Mouse (Mus musculus): ENCODE measurements around the gene Zfyve9. TPM values are rescaled to one million over a fixed set of nuclear protein-coding genes. Genes with fewer than 3 reads are reported as not detected.
"Not testable (repeated sequence)": the region's sequence is repeated elsewhere in the genome, so short reads cannot be mapped to it uniquely, and the experiment has no call there.

Zfyve9 gene
- polyA plus RNA-seq, 1 experiment, result 3.2 TPM

GRCm38 (mm10) chr4:108724102-108724501, 56.5 kb downstream of the Zfyve9 start:
- no peak overlapping the region for H3K27ac ChIP-seq (ENCODE audit: insufficient read depth, low read depth, low read length)
- H3K36me3 ChIP-seq (ENCODE audit: control insufficient read depth, insufficient read depth, low read length), result peaks cover 6% of the 10 kb centered on the region; the same call in 1 of the 2 replicates
- no peak overlapping the region for H3K4me3 ChIP-seq (ENCODE audit: low read depth, low read length)
- 54% methylated on average over 2 of the region's 2 CpGs for WGBS
- H3K27me3 ChIP-seq (ENCODE audit: control insufficient read depth, insufficient read depth, low read length), result no peaks in the 10 kb centered on the region
- H3K4me1 ChIP-seq (ENCODE audit: control insufficient read depth, insufficient read depth, insufficient read length, low read length), result peaks cover 4% of the 10 kb centered on the region; the same call in 1 of the 2 replicates
- no peak for TF ChIP-seq POLR2A (IDR thresholded peaks at IDR 0.05; ENCODE audit: low read depth, low read length)
- no peak for TF ChIP-seq CTCF (IDR thresholded peaks at IDR 0.05; ENCODE audit: extremely low read depth, insufficient read length, insufficient replicate concordance, low read depth, low read length)

GRCm38 (mm10) chr4:108721245-108721784, 59.3 kb downstream of the Zfyve9 start:
- Histone ChIP-seq H3K27me3 (ENCODE audit: control insufficient read depth, insufficient read depth, low read length) (no peaks in the 10 kb centered on the region), H3K4me3 (ENCODE audit: low read depth, low read length) (no peak overlapping the region), H3K4me1 (ENCODE audit: control insufficient read depth, insufficient read depth, insufficient read length, low read length) (peaks cover 4% of the 10 kb centered on the region; the same call in 1 of the 2 replicates), H3K36me3 (ENCODE audit: control insufficient read depth, insufficient read depth, low read length) (peaks cover 7% of the 10 kb centered on the region; the same call in 1 of the 2 replicates), H3K27ac (ENCODE audit: insufficient read depth, low read depth, low read length) (peak overlapping the region; percentile 11; the same call in 1 of the 2 replicates)
- WGBS, result 33% methylated on average over 3 of the region's 3 CpGs
- no peak for TF ChIP-seq POLR2A (IDR thresholded peaks at IDR 0.05; ENCODE audit: low read depth, low read length)
- TF ChIP-seq CTCF (IDR thresholded peaks at IDR 0.05; ENCODE audit: extremely low read depth, insufficient read length, insufficient replicate concordance, low read depth, low read length), result no peak

- TF ChIP-seq CTCF (IDR thresholded peaks at IDR 0.05; ENCODE audit: extremely low read depth, insufficient read length, insufficient replicate concordance, low read depth, low read length) (no peak), POLR2A (IDR thresholded peaks at IDR 0.05; ENCODE audit: low read depth, low read length) (no peak)
- 93% methylated on average over 5 of the region's 5 CpGs for WGBS
Observed at GRCm38 (mm10) chr4:108719349-108719748, 61.2 kb downstream of the Zfyve9 start, which contains the start of gene 3110021N24Rik. 3110021N24Rik (plus strand) TSS chr4:108719649.

GRCm38 (mm10) chr4:108708209-108708608, 72.4 kb downstream of the Zfyve9 start:
- H3K36me3 ChIP-seq (ENCODE audit: control insufficient read depth, insufficient read depth, low read length), result peaks cover 4% of the 10 kb centered on the region; the same call in 1 of the 2 replicates
- TF ChIP-seq CTCF (IDR thresholded peaks at IDR 0.05; ENCODE audit: extremely low read depth, insufficient read length, insufficient replicate concordance, low read depth, low read length) (no peak), POLR2A (IDR thresholded peaks at IDR 0.05; ENCODE audit: low read depth, low read length) (no peak)
- no peaks in the 10 kb centered on the region for H3K27me3 ChIP-seq (ENCODE audit: control insufficient read depth, insufficient read depth, low read length)
- 74% methylated on average over 5 of the region's 5 CpGs for WGBS
- H3K4me3 ChIP-seq (ENCODE audit: low read depth, low read length), result no peak overlapping the region
- H3K27ac ChIP-seq (ENCODE audit: insufficient read depth, low read depth, low read length), result no peak overlapping the region
- H3K4me1 ChIP-seq (ENCODE audit: control insufficient read depth, insufficient read depth, insufficient read length, low read length), result no peaks in the 10 kb centered on the region

More at GRCm38 (mm10) chr4:108719349-108719748, 61.2 kb downstream of the Zfyve9 start, which contains the start of gene 3110021N24Rik:
- H3K4me1 ChIP-seq (ENCODE audit: control insufficient read depth, insufficient read depth, insufficient read length, low read length), result peaks cover 4% of the 10 kb centered on the region; the same call in 1 of the 2 replicates
- H3K4me3 ChIP-seq (ENCODE audit: low read depth, low read length), result no peak within 1 kb of the TSS
- H3K36me3 ChIP-seq (ENCODE audit: control insufficient read depth, insufficient read depth, low read length), result peaks cover 5% of the 10 kb centered on the region; the same call in 1 of the 2 replicates
- H3K27ac ChIP-seq (ENCODE audit: insufficient read depth, low read depth, low read length), result no peak within 1 kb of the TSS
- no peaks in the 10 kb centered on the region for H3K27me3 ChIP-seq (ENCODE audit: control insufficient read depth, insufficient read depth, low read length)

GRCm38 (mm10) chr4:108696934-108697333, 83.7 kb downstream of the Zfyve9 start:
- peaks cover 3% of the 10 kb centered on the region; the same call in 1 of the 2 replicates for H3K36me3 ChIP-seq (ENCODE audit: control insufficient read depth, insufficient read depth, low read length)
- WGBS, result 47% methylated on average over 3 of the region's 3 CpGs
- peak overlapping the region; percentile 82 for H3K27ac ChIP-seq (ENCODE audit: insufficient read depth, low read depth, low read length)
- no peaks in the 10 kb centered on the region for H3K27me3 ChIP-seq (ENCODE audit: control insufficient read depth, insufficient read depth, low read length)
- H3K4me3 ChIP-seq (ENCODE audit: low read depth, low read length), result no peak overlapping the region
- no peak for TF ChIP-seq POLR2A (IDR thresholded peaks at IDR 0.05; ENCODE audit: low read depth, low read length)
- no peak for TF ChIP-seq CTCF (IDR thresholded peaks at IDR 0.05; ENCODE audit: extremely low read depth, insufficient read length, insufficient replicate concordance, low read depth, low read length)
- no peaks in the 10 kb centered on the region for H3K4me1 ChIP-seq (ENCODE audit: control insufficient read depth, insufficient read depth, insufficient read length, low read length)

- no peak overlapping the region for H3K27ac ChIP-seq (ENCODE audit: insufficient read depth, low read depth, low read length)
- no peaks in the 10 kb centered on the region for H3K4me1 ChIP-seq (ENCODE audit: control insufficient read depth, insufficient read depth, insufficient read length, low read length)
Observed at GRCm38 (mm10) chr4:108691469-108691868, 89.1 kb downstream of the Zfyve9 start.

GRCm38 (mm10) chr4:108690479-108690878, 90.1 kb downstream of the Zfyve9 start:
- Histone ChIP-seq H3K27me3 (ENCODE audit: control insufficient read depth, insufficient read depth, low read length) (no peaks in the 10 kb centered on the region), H3K4me1 (ENCODE audit: control insufficient read depth, insufficient read depth, insufficient read length, low read length) (no peaks in the 10 kb centered on the region), H3K27ac (ENCODE audit: insufficient read depth, low read depth, low read length) (no peak overlapping the region), H3K4me3 (ENCODE audit: low read depth, low read length) (no peak overlapping the region), H3K36me3 (ENCODE audit: control insufficient read depth, insufficient read depth, low read length) (peaks cover 14% of the 10 kb centered on the region)
- WGBS, result 94% methylated on average over 3 of the region's 3 CpGs
- TF ChIP-seq POLR2A (IDR thresholded peaks at IDR 0.05; ENCODE audit: low read depth, low read length), result no peak
- TF ChIP-seq CTCF (IDR thresholded peaks at IDR 0.05; ENCODE audit: extremely low read depth, insufficient read length, insufficient replicate concordance, low read depth, low read length), result no peak

More at GRCm38 (mm10) chr4:108691469-108691868, 89.1 kb downstream of the Zfyve9 start:
- TF ChIP-seq CTCF (IDR thresholded peaks at IDR 0.05; ENCODE audit: extremely low read depth, insufficient read length, insufficient replicate concordance, low read depth, low read length) (no peak), POLR2A (IDR thresholded peaks at IDR 0.05; ENCODE audit: low read depth, low read length) (no peak)
- Histone ChIP-seq H3K36me3 (ENCODE audit: control insufficient read depth, insufficient read depth, low read length) (peaks cover 11% of the 10 kb centered on the region), H3K27me3 (ENCODE audit: control insufficient read depth, insufficient read depth, low read length) (no peaks in the 10 kb centered on the region), H3K4me3 (ENCODE audit: low read depth, low read length) (no peak overlapping the region)

- H3K27me3 ChIP-seq (ENCODE audit: control insufficient read depth, insufficient read depth, low read length); H3K27ac ChIP-seq (ENCODE audit: insufficient read depth, low read depth, low read length); H3K4me3 ChIP-seq (ENCODE audit: low read depth, low read length); H3K4me1 ChIP-seq (ENCODE audit: control insufficient read depth, insufficient read depth, insufficient read length, low read length): not testable (repeated sequence)
- WGBS, result 93% methylated on average over 6 of the region's 7 CpGs
- peaks cover 21% of the 10 kb centered on the region for H3K36me3 ChIP-seq (ENCODE audit: control insufficient read depth, insufficient read depth, low read length)
Observed at GRCm38 (mm10) chr4:108687098-108687497, 93.5 kb downstream of the Zfyve9 start.
